10 mouse cellular contexts compared by ENCODE assay signal in the genomic region with DNA sequence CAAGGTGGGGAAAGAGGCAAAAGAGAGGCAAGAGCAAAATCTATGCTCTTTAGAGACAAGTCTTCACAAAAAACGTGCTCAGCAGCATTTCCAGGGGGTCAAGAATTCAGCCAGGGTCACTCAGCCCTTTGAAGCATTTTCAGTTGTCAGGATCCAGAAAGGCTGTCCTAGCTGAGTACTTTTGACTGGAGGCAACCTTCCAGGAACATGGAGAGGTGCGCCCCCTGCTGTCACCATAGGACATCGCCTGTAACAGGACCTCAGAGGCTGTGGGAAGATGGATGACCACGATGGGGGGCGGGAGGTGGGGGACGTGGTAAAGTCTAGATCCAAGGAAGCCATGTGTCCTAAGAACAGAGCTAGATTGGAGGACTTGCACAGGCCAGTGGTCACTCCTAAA. TPM values are rescaled to one million over a fixed set of nuclear protein-coding genes. Genes with fewer than 3 reads are reported as not detected.
A peak's percentile ranks its signal among the peaks of the same experiment; 100 is the strongest.
DNase-seq lines count a peak whose midpoint lies in the region; TF ChIP-seq lines count a peak whose summit lies in the region.
"Had no signal": no experiment of that assay in that cellular context is flagged by ENCODE, and none has a peak within 500 bp of the region (broad histone marks: within the 10 kb centered on the region; RNA-seq: fewer than 3 reads in every experiment).

No protein-coding gene starts in this region.

- TF ChIP-seq CTCF in E14TG2a.4 (conservative IDR thresholded peaks at IDR 0.05; ENCODE audit: low read length): peak; percentile 34; the same call in 1 of the 2 replicates
- TF ChIP-seq CTCF in lung, adult 2 months (IDR thresholded peaks at IDR 0.05; ENCODE audit: insufficient read depth, low read length): peak; percentile 55

- H3K27me3 ChIP-seq in E14TG2a.4 (ENCODE audit: insufficient read depth, low read length): no peaks in the 10 kb centered on the region

- H3K9me3 ChIP-seq in E14TG2a.4 (ENCODE audit: low read length): no peaks in the 10 kb centered on the region

- H3K4me1 ChIP-seq in E14TG2a.4 (replicated peaks; ENCODE audit: low read depth, low read length): peaks cover 44% of the 10 kb centered on the region
- H3K4me1 ChIP-seq in lung, adult 2 months (ENCODE audit: control insufficient read depth, insufficient read depth, low read length): no peaks in the 10 kb centered on the region

- H3K36me3 ChIP-seq in E14TG2a.4 (ENCODE audit: insufficient read depth, low read length): no peaks in the 10 kb centered on the region

- H3K4me3 ChIP-seq in E14TG2a.4 (replicated peaks; ENCODE audit: low read length): 0 out of 2 replicates have a peak overlapping the region, but pooled peaks have one; percentile 1
- no peak overlapping the region for H3K4me3 ChIP-seq in lung, adult 2 months (replicated peaks; ENCODE audit: extremely low read depth, low read depth, low read length)

- 15% methylated on average over 6 of the region's 6 CpGs for WGBS in lung, adult 2 months

- DNase-seq in heart, postnatal 4 days: peak; percentile 61
- no peak for DNase-seq in heart, adult 8-10 months (ENCODE audit: low spot score)
- DNase-seq in adrenal gland, adult (ENCODE audit: inconsistent age in 2 of 2, low spot score in 1 of 2): peak; percentile 59 to 86
- peak; percentile 20 for DNase-seq in fibroblast of lung, adult 2 months (ENCODE audit: low read depth)
- DNase-seq in lung, adult 2 months: peak; percentile 17
- no peak for DNase-seq in natural killer cell, adult 2 months (ENCODE audit: low spot score in 2 of 2)
- no peak for DNase-seq in gastrocnemius, postnatal 4 days (ENCODE audit: low spot score in 2 of 2)

- no peak for TF ChIP-seq POLR2A in lung, adult 2 months (IDR thresholded peaks at IDR 0.05; ENCODE audit: borderline replicate concordance, extremely low read depth, low read depth, low read length)

RNA-seq across cellular contexts. Expression of gene AU018091, which starts 24.9 kb away (rescaled TPM):
- not detected for total RNA-seq in heart, postnatal 4 days (2021)
- total RNA-seq in heart, adult 8-10 months (2022): not detected
- 0.22 and 0.26 TPM in 2 replicates for polyA plus RNA-seq in lung, adult 2 months (2012; rRNA removed)
- not detected for total RNA-seq in gastrocnemius, postnatal 4 days (2021)
- total RNA-seq: left cerebral cortex, adult 8-10 months had no signal
- polyA plus RNA-seq: neural tube, embryonic 14.5 days had no signal

RNA-seq across cellular contexts. Expression of gene Nlrp12, which starts 55.6 kb away (rescaled TPM):
- total RNA-seq in heart, postnatal 4 days (2021): under 1 TPM; 0.07 TPM
- under 1 TPM in 1 of 4 experiments, not detected in 3; 0.12 TPM for total RNA-seq in heart, adult 8-10 months (2022)
- 0.25 and 0.50 TPM in 2 replicates for polyA plus RNA-seq in lung, adult 2 months (2012; rRNA removed)
- total RNA-seq in gastrocnemius, postnatal 4 days (2021): not detected
- total RNA-seq: left cerebral cortex, adult 8-10 months had no signal
- polyA plus RNA-seq: neural tube, embryonic 14.5 days had no signal

Comparison
In these comparisons a context has a peak if more than half of its experiments do, and no peak if none do; other contexts are left out.
1. DNase-seq: peak in heart, postnatal 4 days (single experiment), adrenal gland, adult (2 of 2), fibroblast of lung, adult 2 months (single experiment) and lung, adult 2 months (single experiment); none in heart, adult 8-10 months (single experiment), natural killer cell, adult 2 months (0 of 2) and gastrocnemius, postnatal 4 days (0 of 2).